Mouse (Mus musculus) stomach, embryonic 16.5 days (tissue): Measurements from ENCODE around the gene Lrwd1. TPM values are rescaled to one million over a fixed set of nuclear protein-coding genes. Genes with fewer than 3 reads are reported as not detected.
"Not testable (repeated sequence)": the region's sequence is repeated elsewhere in the genome, so short reads cannot be mapped to it uniquely, and the experiment has no call there.

Experiments
- ATAC-seq: fragments of 200-750 bp; cut with Nextera tagmentation; 2 replicates; pipeline ENCODE4 v1.8.0; 2017; ENCODE audit warnings: moderate number of reproducible peaks, moderate TSS enrichment; ENCODE audit not compliant: insufficient read depth, low FRiP score
- H3K27ac ChIP-seq: fragments of 300-500 bp; sonication (generic); 2 replicates; pipeline ENCODE4 v1.5.1; 2014; ENCODE audit warnings: low read length
- H3K27me3 ChIP-seq: fragments of 300-500 bp; sonication (generic); 2 replicates; pipeline ENCODE4 v1.6.1; 2014; ENCODE audit warnings: low read length, control low read depth, mixed read lengths; ENCODE audit not compliant: control insufficient read depth, insufficient read depth
- H3K36me3 ChIP-seq: fragments of 300-500 bp; sonication (generic); 2 replicates; pipeline ENCODE4 v1.6.1; 2014; ENCODE audit warnings: low read length; ENCODE audit not compliant: control insufficient read depth, insufficient read depth
- H3K4me1 ChIP-seq: fragments of 300-500 bp; sonication (generic); 2 replicates; pipeline ENCODE4 v1.6.1; 2014; ENCODE audit warnings: low read length, control low read depth, mixed read lengths; ENCODE audit not compliant: control insufficient read depth, insufficient read depth
- H3K4me2 ChIP-seq: fragments of 300-500 bp; sonication (generic); 2 replicates; pipeline ENCODE4 v1.6.1; 2014; ENCODE audit warnings: low read depth, low read length, mixed read lengths
- H3K4me3 ChIP-seq: fragments of 300-500 bp; sonication (generic); replicated peaks from 2 replicates; pipeline ENCODE4 v1.5.1; 2014; ENCODE audit warnings: mild to moderate bottlenecking, low read length
- H3K9ac ChIP-seq: fragments of 300-500 bp; sonication (generic); 2 replicates; pipeline ENCODE4 v1.6.1; 2014; ENCODE audit warnings: low read length
- H3K9me3 ChIP-seq: fragments of 300-500 bp; sonication (generic); replicated peaks from 2 replicates; pipeline ENCODE4 v1.6.1; 2016; ENCODE audit warnings: low read length, control low read depth; ENCODE audit not compliant: control insufficient read depth
- WGBS: fragments of 180-500 bp; shearing (Covaris S2); extraction: QIAGEN DNeasy Blood & Tissue Kit; methylation state at CpG from one replicate; pipeline ENCODE4 v1.1.7; 2014; 5-methylcytosine and 5-hydroxymethylcytosine counted together
- polyA plus RNA-seq: library from polyadenylated mRNA; unstranded; fragments of >200 nt; fragmentation: Nextera tagmentation; extraction: Ambion mirVana; gene quantifications from 2 replicates; pipeline ENCODE4 v1.2.1, GENCODE M21; 2015

Lrwd1 gene
- polyA plus RNA-seq, 1 experiment from 2014 or later: 26.3 TPM

DNA sequence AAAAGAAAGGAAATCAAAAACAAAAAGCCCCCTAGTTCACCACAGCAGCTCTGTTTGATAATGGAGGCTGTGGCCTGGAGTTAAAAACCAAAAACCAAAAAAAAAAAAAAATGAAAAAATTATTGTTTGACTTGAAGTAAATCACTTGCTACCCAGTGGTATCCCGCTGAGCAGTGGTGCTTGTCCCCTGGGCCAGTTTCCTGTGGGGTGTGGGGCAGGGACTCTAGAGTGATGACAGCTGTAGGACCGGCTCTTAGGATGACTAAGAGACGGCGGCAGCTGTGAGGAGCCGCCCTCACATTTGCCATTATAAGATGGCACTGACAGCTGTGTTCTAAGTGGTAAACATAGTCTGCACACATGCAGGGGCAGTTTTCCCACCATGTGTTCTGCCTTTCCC is 19.5 kb upstream of the Lrwd1 start:
- Histone ChIP-seq H3K27ac (no peak overlapping the region), H3K36me3 (no peaks in the 10 kb centered on the region), H3K4me2 (no peak overlapping the region), H3K4me1 (no peaks in the 10 kb centered on the region), H3K4me3 (no peak overlapping the region), H3K9ac (no peak overlapping the region), H3K9me3 (no peaks in the 10 kb centered on the region), H3K27me3 (no peaks in the 10 kb centered on the region)
- WGBS: 78% methylated on average over 5 of the region's 5 CpGs
- ATAC-seq: no peak

DNA sequence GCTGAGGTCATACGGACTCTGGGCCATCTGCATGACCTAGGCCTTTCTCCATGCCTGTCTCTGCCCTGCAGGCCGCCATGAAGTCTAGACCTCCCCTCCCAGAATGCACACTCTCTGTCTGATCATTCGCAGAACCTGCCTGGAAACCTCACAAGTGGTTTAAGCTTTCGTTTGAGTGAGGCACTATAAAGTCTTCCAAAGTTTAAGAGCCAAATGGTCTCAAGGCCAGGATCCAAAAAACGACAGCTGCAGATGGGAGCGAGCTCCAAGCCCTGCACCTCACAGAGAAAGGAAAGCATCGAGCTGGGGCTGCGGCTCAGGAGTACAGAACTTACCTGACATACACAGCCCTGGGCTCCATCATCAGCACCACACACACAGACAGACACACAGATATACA is 16.5 kb upstream of the Lrwd1 start:
- Histone ChIP-seq H3K36me3 (no peaks in the 10 kb centered on the region), H3K4me3 (no peak overlapping the region), H3K9ac (no peak overlapping the region), H3K4me2 (no peak overlapping the region), H3K27ac (no peak overlapping the region), H3K27me3 (no peaks in the 10 kb centered on the region), H3K4me1 (no peaks in the 10 kb centered on the region), H3K9me3 (no peaks in the 10 kb centered on the region)
- 67% methylated on average over 8 of the region's 8 CpGs for whole genome bisulfite sequencing
- peak; percentile 37; the same call in 1 of the 2 replicates for ATAC-seq

DNA sequence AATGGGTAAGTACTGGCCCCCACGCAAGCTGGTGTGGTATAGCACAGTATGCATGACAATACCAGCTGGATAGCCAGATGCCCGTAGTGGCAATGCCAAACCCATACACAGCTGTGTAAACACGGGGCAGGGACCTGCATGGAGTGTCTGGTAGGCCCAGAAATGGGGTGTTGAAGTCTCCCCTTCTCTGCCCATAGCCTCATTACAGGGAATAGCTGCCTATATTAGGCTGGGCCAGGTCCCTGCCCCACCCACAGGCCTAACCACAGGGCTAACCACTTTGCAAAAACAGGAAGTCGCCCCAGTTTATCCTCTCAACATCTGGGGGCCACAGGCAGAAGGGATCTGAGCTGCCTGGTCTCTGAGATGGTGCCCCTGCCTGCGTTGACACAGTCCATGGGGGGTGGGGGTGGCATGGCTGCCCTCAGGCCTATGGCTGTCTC is 13.3 kb upstream of the Lrwd1 start:
- not testable (repeated sequence) for ATAC-seq, H3K4me2 ChIP-seq
- WGBS: 66% methylated on average over 5 of the region's 5 CpGs

DNA sequence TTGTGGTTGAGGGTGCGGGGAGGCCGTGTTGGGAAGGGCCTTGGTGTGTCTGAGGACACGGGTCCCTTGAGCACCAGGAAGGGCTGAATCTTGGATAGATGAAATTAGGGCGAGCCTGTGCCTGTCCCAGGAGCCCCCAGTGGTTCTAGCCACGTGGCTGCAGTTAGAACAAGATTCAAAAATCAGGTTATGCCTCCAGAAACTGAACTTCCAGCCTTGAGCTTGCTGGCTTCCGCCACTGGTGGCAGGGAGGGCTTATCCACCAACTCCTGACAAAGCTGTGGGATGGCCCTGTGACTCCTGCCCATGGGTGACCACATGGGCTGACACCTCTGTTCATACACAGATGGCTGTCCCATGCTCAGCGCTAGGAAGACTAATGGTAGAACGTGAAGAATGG is 11.8 kb upstream of the Lrwd1 start:
- Histone ChIP-seq H3K36me3 (0 out of 2 replicates have a peak, but pooled peaks cover under 1% of the 10 kb centered on the region), H3K27me3 (no peaks in the 10 kb centered on the region), H3K9ac (no peak overlapping the region), H3K4me2 (no peak overlapping the region), H3K27ac (no peak overlapping the region), H3K4me1 (no peaks in the 10 kb centered on the region), H3K4me3 (no peak overlapping the region), H3K9me3 (no peaks in the 10 kb centered on the region)
- no peak for ATAC-seq
- WGBS: 65% methylated on average over 8 of the region's 8 CpGs

More for the DNA sequence above, 13.3 kb upstream of the Lrwd1 start:
- not testable (repeated sequence) for H3K27ac ChIP-seq, H3K9me3 ChIP-seq, H3K9ac ChIP-seq, H3K36me3 ChIP-seq, H3K27me3 ChIP-seq, H3K4me1 ChIP-seq, H3K4me3 ChIP-seq

DNA sequence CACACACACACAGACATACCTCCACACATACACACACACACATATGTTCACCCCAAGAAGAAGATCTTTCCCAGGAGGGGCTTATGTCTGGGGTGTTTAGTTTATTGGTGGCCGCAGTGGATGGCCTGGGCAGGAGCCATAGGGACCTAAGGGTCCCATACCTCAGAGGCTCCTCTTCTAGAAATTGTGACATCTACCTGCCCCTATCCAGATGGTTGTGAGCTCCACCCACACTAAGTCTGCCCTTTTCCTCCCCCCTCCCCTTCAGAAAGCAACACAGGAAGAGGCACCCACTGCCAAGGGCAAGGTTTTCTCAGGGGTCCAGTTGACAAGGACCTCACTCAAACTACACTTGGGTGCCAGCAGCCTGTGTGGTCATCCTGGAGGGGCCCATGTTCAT is 11.1 kb upstream of the Lrwd1 start:
- no peak overlapping the region for H3K4me2 ChIP-seq
- 85% methylated on average over 1 of the region's 1 CpGs for WGBS
- no peak for ATAC-seq
- no peaks in the 10 kb centered on the region for H3K4me1 ChIP-seq
- H3K27ac ChIP-seq: no peak overlapping the region
- no peaks in the 10 kb centered on the region for H3K27me3 ChIP-seq
- peaks cover 8% of the 10 kb centered on the region; the same call in 1 of the 2 replicates for H3K36me3 ChIP-seq
- no peaks in the 10 kb centered on the region for H3K9me3 ChIP-seq
- H3K9ac ChIP-seq: no peak overlapping the region
- H3K4me3 ChIP-seq: no peak overlapping the region

DNA sequence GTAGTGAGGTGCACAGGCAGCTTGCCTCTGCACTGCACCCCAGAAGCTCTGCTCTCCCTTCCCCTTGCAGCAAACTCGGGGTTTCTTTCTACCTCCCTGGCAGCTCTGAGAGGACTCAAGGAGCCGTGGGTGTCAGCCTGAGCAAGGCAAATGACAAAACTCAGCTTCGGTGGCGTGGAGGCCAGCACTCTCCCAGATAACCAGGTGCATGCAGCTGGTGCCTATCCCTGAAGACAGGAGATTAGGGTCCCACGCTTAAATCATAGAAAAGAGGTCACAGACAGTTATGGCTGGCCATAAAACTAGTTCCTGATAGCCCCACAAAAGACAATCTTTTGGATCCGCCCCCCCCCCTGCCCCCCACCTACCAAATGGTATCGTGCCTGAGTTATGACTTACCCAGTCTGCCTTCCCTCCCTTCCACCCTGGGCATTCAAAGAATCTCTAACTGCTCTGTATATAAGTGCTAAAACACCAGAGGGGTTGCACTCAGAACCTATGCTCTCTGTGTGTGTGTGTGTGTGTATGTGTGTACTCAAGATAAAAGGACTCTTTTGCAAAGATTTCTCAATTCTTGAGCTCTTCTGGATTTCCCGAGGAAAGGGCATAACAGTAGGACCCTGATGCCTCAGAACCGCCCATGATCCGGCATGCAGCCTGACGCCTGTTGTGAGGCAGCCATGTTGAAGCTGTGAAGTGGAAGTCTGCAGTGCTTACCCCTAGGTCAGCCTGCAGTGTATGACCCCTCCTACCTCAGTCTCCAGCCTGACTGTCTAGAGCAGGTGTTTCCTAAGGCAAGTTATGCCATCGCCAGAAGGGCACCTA is 8.9 kb upstream of the Lrwd1 start:
- 47% methylated on average over 12 of the region's 12 CpGs for WGBS
- no peaks in the 10 kb centered on the region for H3K27me3 ChIP-seq
- no peak overlapping the region for H3K4me3 ChIP-seq
- H3K9ac ChIP-seq: no peak overlapping the region
- no peak overlapping the region for H3K27ac ChIP-seq
- no peaks in the 10 kb centered on the region for H3K9me3 ChIP-seq
- ATAC-seq: no peak
- no peak overlapping the region for H3K4me2 ChIP-seq
- H3K4me1 ChIP-seq: no peaks in the 10 kb centered on the region
- H3K36me3 ChIP-seq: peaks cover 14% of the 10 kb centered on the region; the same call in 1 of the 2 replicates

DNA sequence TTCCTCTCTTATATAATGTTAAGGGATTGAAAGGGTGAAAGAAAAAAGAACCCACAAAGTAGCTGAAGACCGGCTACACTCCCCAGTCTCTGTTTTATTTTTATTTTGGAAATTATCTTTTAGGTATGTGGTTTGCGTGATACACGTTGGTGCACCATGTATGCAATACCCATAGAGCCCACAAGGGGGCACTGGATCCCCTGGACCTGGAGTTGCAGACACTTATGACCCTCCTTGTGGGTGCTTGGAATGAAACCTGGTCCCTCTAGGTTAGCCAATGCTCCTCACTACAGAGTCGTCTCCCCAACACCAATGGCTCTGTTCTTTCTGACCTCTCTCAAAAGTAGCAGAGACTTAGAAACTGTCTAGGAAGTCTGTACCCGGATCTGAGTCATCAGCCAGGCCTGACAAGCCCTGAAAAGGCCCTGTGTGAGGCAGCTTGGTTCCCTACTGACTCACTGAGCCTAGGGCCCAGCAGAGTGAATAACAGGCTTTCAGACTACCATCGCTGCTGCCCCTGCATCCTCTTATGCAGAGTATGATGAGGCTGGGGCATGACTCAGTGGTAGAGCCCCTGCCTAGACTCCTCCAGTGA is 7.4 kb upstream of the Lrwd1 start:
- 86% methylated on average over 6 of the region's 6 CpGs for WGBS
- Histone ChIP-seq H3K36me3 (peaks cover 14% of the 10 kb centered on the region; the same call in 1 of the 2 replicates), H3K27me3 (no peaks in the 10 kb centered on the region), H3K4me2 (no peak overlapping the region), H3K9me3 (no peaks in the 10 kb centered on the region), H3K9ac (no peak overlapping the region), H3K27ac (no peak overlapping the region), H3K4me1 (no peaks in the 10 kb centered on the region), H3K4me3 (no peak overlapping the region)
- no peak for ATAC-seq

DNA sequence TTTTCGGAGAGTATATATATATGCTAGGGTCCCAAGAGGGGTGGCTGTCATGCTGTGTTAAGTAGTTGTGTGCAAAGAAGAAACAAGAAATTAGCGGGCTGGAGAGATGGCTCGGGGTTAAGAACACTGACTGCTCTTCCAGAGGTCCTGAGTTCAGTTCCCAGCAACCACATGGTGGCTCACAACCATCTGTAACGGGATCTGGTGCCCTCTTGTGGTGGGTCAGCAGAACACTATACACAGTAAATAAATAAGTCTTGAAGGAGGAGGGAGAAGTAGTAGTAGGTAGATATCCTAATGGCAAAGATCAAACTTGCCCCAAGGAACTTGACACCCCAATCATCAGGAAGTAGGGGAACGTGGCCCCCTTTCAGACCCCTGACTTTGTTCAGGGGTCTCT is 6.9 kb upstream of the Lrwd1 start:
- no peak overlapping the region for H3K4me2 ChIP-seq
- H3K4me3 ChIP-seq: no peak overlapping the region
- H3K9me3 ChIP-seq: no peaks in the 10 kb centered on the region
- 84% methylated on average over 5 of the region's 5 CpGs for WGBS
- no peak for ATAC-seq
- H3K4me1 ChIP-seq: no peaks in the 10 kb centered on the region; the same call in 1 of the 2 replicates
- H3K9ac ChIP-seq: no peak overlapping the region
- H3K36me3 ChIP-seq: peaks cover 14% of the 10 kb centered on the region; the same call in 1 of the 2 replicates
- H3K27me3 ChIP-seq: no peaks in the 10 kb centered on the region
- no peak overlapping the region for H3K27ac ChIP-seq

DNA sequence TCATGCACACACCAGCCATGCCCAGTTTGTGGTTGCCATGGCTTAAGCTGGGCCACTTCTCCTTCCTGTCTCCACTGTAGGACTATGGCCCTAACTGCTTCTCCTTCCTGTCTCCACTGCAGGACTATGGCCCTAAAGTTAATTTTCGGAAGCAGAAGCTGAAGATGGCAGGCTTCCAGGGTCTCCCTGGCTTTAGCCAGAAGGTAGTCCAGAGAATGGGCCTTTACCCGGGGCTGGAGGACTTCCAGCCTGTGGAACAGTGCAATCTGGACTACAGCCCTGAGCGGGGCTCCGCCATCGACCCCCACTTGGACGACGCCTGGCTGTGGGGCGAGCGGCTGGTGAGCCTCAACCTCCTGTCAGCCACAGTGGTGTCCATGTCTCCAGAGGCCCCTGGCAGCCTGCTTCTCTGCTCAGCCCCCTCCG is 4.2 kb upstream of the Lrwd1 start:
- Histone ChIP-seq H3K4me3 (no peak overlapping the region), H3K4me2 (no peak overlapping the region), H3K4me1 (peaks cover 12% of the 10 kb centered on the region), H3K9me3 (no peaks in the 10 kb centered on the region), H3K27me3 (no peaks in the 10 kb centered on the region), H3K36me3 (peaks cover 14% of the 10 kb centered on the region; the same call in 1 of the 2 replicates), H3K9ac (no peak overlapping the region), H3K27ac (no peak overlapping the region)
- 88% methylated on average over 10 of the region's 10 CpGs for WGBS
- no peak for ATAC-seq
